ENCODE assay signal across 17 mouse cellular contexts in genomic region chr15:100588297-100588696, GRCm38 (mm10). TPM values are rescaled to one million over a fixed set of nuclear protein-coding genes. Genes with fewer than 3 reads are reported as not detected.
DNase-seq lines count a peak whose midpoint lies in the region; ATAC-seq and TF ChIP-seq lines count a peak whose summit lies in the region.
"Had no signal": no experiment of that assay in that cellular context is flagged by ENCODE, and none has a peak within 500 bp of the region (broad histone marks: within the 10 kb centered on the region; RNA-seq: fewer than 3 reads in every experiment).

No protein-coding gene starts in this region.

- peaks cover 7% of the 10 kb centered on the region for H3K36me3 ChIP-seq in kidney, adult 2 months (ENCODE audit: control insufficient read depth, insufficient read depth, low read length)

- peaks cover 28% of the 10 kb centered on the region for H3K4me1 ChIP-seq in kidney, adult 2 months (ENCODE audit: control insufficient read depth, insufficient read depth, low read length)
- H3K4me1 ChIP-seq: embryonic facial prominence, embryonic 12.5 days; forebrain, embryonic 15.5 days; heart, embryonic 15.5 days had no signal

- no peak overlapping the region for H3K4me3 ChIP-seq in kidney, adult 2 months (ENCODE audit: insufficient read depth, low read depth, low read length)
- H3K4me3 ChIP-seq: embryonic facial prominence, embryonic 12.5 days; forebrain, embryonic 15.5 days; heart, adult 2 months; heart, embryonic 15.5 days; hindbrain, embryonic 10.5 days had no signal

- TF ChIP-seq CTCF in kidney, adult 2 months (conservative IDR thresholded peaks at IDR 0.05; ENCODE audit: insufficient read depth, insufficient read length, low read depth, low read length) = no peak

- peak overlapping the region; percentile 97 for H3K27ac ChIP-seq in kidney, adult 2 months (ENCODE audit: insufficient read depth, low read depth, low read length)
- H3K27ac ChIP-seq: embryonic facial prominence, embryonic 12.5 days; forebrain, embryonic 15.5 days; heart, adult 2 months; heart, embryonic 15.5 days; hindbrain, embryonic 10.5 days; hindbrain, embryonic 14.5 days had no signal

- intact Hi-C loops in left cerebral cortex, postnatal 14 days (cut with DNase I) = no loop called here

- H3K27me3 ChIP-seq in kidney, adult 2 months (replicated peaks; ENCODE audit: control insufficient read depth, insufficient read depth, low read length) = no peaks in the 10 kb centered on the region
- H3K27me3 ChIP-seq: embryonic facial prominence, embryonic 12.5 days; forebrain, embryonic 15.5 days; heart, embryonic 15.5 days had no signal

- DNase-seq in kidney, adult 2 months = peak; percentile 62
- no peak for DNase-seq in kidney, adult 18-20 months
- peak; percentile 50 to 54 for DNase-seq in kidney, postnatal 36 days
- DNase-seq in kidney, postnatal 10 days = no peak
- no peak for DNase-seq in adrenal gland, postnatal 14 days
- no peak for DNase-seq in left cerebral cortex, postnatal 14 days (ENCODE audit: low spot score in 2 of 2)
- DNase-seq: adrenal gland, postnatal 25 days; cerebellum, adult 2 months; cerebellum, postnatal 10 days; heart, adult 2 months; heart, postnatal 14 days had no signal

- WGBS in kidney, adult 2 months = 59% methylated on average over 6 of the region's 6 CpGs

- peak; percentile 55 for ATAC-seq in granulocyte monocyte progenitor cell, adult 5-6 weeks (replicated peaks; ENCODE audit: poor library complexity, severe bottlenecking)
- ATAC-seq: forebrain, embryonic 15.5 days had no signal

- no peak for TF ChIP-seq POLR2A in kidney, adult 2 months (IDR thresholded peaks at IDR 0.05; ENCODE audit: low read depth, low read length)

RNA-seq across cellular contexts. Expression of gene Pou6f1, which starts 11.5 kb away (rescaled TPM):
- 28.5 and 30.4 TPM in 2 replicates for polyA plus RNA-seq in kidney, adult 2 months (2012; rRNA removed)
- not detected in 2 replicates for total RNA-seq in granulocyte monocyte progenitor cell, adult 5-6 weeks (2014; fragmentation: Nextera tagmentation)
- total RNA-seq in granulocyte monocyte progenitor cell, adult 5-6 weeks (2017) = 0.46 TPM in 1 of 2 replicates, not detected in the other
- 17.2 and 17.8 TPM in 2 replicates for total RNA-seq in adrenal gland, postnatal 14 days (2021)
- total RNA-seq in left cerebral cortex, postnatal 14 days (2021) = 100 to 1,000 TPM; 123 to 125 TPM

RNA-seq across cellular contexts. Expression of gene Dazap2, which starts 26.9 kb away (rescaled TPM):
- 578 and 812 TPM in 2 replicates for polyA plus RNA-seq in kidney, adult 2 months (2012; rRNA removed)
- total RNA-seq in granulocyte monocyte progenitor cell, adult 5-6 weeks (2014; fragmentation: Nextera tagmentation) = 252 and 291 TPM in 2 replicates
- total RNA-seq in granulocyte monocyte progenitor cell, adult 5-6 weeks (2017) = 155 and 168 TPM in 2 replicates
- 208 and 209 TPM in 2 replicates for total RNA-seq in adrenal gland, postnatal 14 days (2021)
- total RNA-seq in left cerebral cortex, postnatal 14 days (2021) = 10 to 100 TPM; 97.6 to 98.1 TPM

RNA-seq across cellular contexts. Expression of gene Tfcp2, which starts 36.5 kb away (rescaled TPM):
- polyA plus RNA-seq in kidney, adult 2 months (2012; rRNA removed) = 18.7 and 20.6 TPM in 2 replicates
- total RNA-seq in granulocyte monocyte progenitor cell, adult 5-6 weeks (2014; fragmentation: Nextera tagmentation) = 4.9 and 12.8 TPM in 2 replicates
- total RNA-seq in granulocyte monocyte progenitor cell, adult 5-6 weeks (2017) = 8.3 and 10.0 TPM in 2 replicates
- total RNA-seq in adrenal gland, postnatal 14 days (2021) = 19.9 and 25.0 TPM in 2 replicates
- 10 to 100 TPM; 28.4 to 29.2 TPM for total RNA-seq in left cerebral cortex, postnatal 14 days (2021)

RNA-seq across cellular contexts. Expression of gene Smagp, which starts 48.4 kb away (rescaled TPM):
- polyA plus RNA-seq in kidney, adult 2 months (2012; rRNA removed) = 160 and 163 TPM in 2 replicates
- total RNA-seq in granulocyte monocyte progenitor cell, adult 5-6 weeks (2014; fragmentation: Nextera tagmentation) = 5.4 and 6.1 TPM in 2 replicates
- not detected in 2 replicates for total RNA-seq in granulocyte monocyte progenitor cell, adult 5-6 weeks (2017)
- total RNA-seq in adrenal gland, postnatal 14 days (2021) = 45.7 and 50.1 TPM in 2 replicates
- 1 to 10 TPM; 2.2 to 2.3 TPM for total RNA-seq in left cerebral cortex, postnatal 14 days (2021)

Comparison
In these comparisons a context has a peak if more than half of its experiments do, and no peak if none do; other contexts are left out.
1. DNase-seq: peak in kidney, adult 2 months (single experiment) and kidney, postnatal 36 days (2 of 2); none in kidney, adult 18-20 months (single experiment), kidney, postnatal 10 days (single experiment), adrenal gland, postnatal 14 days (single experiment) and left cerebral cortex, postnatal 14 days (0 of 2).
2. RNA of gene Pou6f1, which starts 11.5 kb away (total RNA-seq): 123 to 125 TPM in left cerebral cortex, postnatal 14 days and 17.2 to 17.8 TPM in adrenal gland, postnatal 14 days; 0.46 TPM in granulocyte monocyte progenitor cell, adult 5-6 weeks; every median in the first group is over 10 times any median in the second.